Mouse (Mus musculus): ENCODE results near the gene Cyp4f14.

Gene Cyp4f14

DNA sequence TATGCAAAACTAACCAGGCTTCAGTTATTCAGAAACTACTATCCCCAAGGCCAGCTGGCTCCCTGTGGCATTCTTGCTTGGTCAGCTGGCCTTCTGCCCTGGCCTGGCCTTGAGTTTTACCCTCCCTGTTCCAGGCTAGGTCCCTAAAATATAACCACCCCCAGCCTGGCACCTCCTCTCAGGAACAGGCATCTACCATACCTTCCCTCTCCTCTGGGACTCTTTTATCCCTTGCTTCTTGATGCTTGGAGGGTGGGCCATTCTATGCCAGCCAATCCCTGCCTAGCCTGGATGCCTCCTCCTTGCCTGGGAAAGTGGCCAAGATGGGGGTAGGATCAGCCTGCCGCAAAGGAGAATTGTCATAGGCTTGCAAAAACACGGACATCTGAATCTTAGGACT, at the start of gene Cyp4f14:
TSS of gene Cyp4f14 (minus strand) at position 212 of the 400 bp plus-strand sequence.
- no peak for DNase-seq

DNA sequence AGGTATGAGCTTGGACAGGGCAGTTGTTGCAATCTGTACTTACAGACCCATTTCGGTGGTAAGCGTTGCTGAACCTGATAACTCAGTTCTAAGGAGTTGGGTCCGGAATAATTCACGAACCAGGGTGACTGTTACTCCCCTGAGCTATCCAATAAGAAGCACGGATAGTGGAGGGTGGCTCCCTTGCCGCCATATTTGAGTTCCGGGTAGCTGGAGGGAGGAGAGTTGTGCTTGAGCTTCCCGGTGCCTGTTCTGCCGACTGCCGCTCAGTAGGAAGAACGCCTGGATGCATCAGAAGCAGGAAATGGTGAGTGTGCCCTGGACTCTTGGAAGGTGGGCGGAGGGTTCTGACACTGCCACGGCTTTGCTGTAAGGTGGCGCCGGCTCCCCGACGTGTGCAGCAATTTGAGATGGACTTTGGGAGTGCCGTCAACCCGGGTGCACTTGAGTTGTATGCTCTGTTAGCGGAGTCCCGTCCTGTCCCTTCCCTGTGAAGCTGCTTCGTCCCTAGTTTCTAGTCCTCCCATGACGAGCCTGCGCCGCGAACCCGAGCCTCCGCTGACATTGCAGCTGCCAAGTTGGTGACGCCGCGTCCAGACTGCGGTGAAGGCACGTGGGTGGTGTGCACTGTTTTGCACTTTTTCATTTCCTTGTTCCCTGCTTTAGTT, 48.6 kb upstream of the Cyp4f14 start, which contains the start of gene Zfp472:
TSS of gene Zfp472 (plus strand) at position 192 of the 668 bp plus-strand sequence.
- DNase-seq, result peak; percentile 96

DNA sequence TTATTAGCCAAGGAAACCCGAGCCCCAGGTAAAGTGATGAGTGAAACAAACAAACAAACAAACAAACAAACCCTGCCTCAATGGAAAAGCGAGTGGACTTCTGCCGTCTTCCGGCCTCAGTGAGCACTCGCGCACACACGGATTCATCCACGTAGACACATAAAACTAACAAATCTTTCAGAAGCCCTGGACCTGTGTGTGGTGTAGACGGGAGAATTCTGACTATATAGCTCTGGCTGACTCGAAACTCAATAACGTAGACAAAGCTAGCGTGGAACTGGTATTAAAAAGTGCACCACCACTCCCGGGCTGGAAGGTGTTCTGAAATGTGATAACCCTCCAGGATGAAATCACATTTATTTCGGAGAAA, 48.1 kb upstream of the Cyp4f14 start:
- no peak for DNase-seq

DNA sequence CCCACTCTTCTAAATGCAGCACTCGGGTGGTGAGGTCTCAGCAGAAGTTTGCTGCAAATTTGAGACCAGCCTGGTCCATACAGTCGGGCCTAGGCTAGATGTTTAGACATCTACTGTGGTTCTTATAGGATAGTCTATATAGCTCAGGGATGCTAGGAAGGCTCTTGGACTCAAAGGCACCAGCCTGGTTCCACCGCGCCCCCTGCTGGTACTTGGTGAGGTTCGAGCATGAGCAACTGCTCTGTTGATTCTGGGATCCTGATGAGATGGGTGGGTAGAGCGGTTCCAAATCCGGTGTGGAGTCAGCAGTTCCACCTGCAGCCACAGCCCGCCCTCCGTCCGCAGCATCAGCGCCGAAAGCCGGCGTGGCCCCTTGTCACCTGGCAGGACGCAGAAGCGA, 34.3 kb upstream of the Cyp4f14 start:
- DNase-seq, result peak; percentile 80

DNA sequence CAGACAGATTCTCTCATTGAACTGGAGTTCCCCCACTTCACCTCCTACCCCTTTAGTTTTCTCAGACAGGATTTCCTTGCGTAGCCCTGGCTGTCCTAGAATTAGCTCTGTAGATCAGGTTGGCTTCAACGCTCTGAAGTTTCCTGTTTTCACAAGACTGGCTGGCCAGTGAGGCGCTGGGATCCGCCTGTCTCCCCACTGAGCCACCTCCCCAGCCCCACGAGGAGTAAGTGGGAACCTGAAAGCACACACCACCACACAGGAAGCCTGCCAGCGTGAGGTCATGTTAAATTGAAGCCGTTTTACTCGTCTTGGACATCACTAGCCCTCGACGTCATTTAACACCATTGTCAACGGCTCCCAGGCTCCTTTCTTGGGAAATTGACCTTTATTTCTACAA, 33.9 kb upstream of the Cyp4f14 start:
- no peak for DNase-seq

DNA sequence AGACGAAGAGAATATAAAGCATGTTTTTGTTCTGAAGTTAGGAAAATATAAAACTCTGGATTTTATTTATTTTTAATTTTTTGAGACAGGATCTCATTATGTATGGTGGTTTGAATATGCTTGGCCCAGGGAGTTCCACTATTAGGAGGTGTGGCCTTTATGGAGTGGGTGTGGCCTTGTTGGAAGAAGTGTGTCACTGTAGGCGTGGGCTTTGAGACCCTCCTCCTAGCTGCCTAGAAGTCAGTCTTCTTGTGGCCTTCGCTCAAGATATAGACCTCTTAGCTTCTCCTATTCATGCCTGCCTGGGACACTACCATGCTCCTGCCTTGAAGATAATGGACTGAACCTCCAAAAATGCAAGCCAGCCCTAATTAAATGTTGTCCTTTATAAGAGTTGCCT, 33.0 kb upstream of the Cyp4f14 start:
- no peak for DNase-seq

DNA sequence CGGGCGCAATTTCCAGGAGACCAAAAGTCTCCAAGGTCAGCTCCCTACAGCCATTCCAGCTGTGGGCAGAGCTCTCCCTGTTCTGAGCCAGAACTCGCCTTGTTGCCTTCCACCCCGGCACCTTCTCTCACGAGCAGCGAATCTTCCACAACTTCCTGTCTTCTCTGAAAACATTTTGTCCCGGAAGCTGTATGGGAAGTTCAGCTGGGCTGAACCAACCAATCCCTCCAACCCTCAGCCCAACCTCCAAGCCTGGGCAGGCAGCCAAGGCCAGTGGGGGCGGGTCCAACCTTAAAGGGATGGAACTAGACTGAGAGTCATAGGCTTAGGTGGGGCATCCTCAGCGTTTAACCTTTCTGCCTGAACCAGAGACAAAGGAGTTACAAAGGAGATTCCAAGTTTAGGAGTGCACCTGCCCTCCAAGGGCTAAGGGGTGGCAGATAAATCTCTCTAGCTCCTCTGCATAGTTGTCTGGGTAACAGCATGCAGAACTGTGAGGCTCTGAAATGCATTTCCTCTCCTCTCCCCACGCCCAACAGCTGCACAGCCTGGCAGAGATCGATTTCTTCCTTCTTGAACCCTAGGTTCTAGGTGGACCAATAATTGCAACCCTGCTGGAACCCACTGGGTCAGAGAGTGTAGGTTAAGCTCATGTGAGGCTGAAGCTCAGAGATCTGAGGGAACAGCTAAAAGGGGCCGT, 30.2 kb upstream of the Cyp4f14 start, which contains the start of gene Cyp4f13:
TSS of gene Cyp4f13 (minus strand) at position 188 of the 700 bp plus-strand sequence.
- peak; percentile 93 for DNase-seq

DNA sequence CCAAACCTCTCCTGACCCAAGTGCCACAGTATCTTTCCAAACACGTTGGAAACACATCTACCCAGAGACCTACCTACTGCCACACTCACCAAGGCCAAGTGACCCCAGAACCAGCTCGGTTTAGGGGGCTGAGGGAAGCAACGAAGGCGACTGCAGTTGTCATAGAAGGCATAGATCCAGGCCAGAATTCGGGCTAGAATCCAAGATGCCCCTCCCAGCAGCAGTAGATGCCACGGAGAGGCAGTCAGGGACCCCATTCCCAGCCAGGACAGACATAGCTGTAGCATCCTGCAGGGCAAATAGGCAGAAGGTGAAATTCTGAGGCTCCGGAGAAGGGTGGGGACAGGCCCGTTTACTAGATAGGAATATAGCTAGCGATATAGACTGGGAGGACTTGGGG, 29.6 kb upstream of the Cyp4f14 start:
- DNase-seq, result no peak

DNA sequence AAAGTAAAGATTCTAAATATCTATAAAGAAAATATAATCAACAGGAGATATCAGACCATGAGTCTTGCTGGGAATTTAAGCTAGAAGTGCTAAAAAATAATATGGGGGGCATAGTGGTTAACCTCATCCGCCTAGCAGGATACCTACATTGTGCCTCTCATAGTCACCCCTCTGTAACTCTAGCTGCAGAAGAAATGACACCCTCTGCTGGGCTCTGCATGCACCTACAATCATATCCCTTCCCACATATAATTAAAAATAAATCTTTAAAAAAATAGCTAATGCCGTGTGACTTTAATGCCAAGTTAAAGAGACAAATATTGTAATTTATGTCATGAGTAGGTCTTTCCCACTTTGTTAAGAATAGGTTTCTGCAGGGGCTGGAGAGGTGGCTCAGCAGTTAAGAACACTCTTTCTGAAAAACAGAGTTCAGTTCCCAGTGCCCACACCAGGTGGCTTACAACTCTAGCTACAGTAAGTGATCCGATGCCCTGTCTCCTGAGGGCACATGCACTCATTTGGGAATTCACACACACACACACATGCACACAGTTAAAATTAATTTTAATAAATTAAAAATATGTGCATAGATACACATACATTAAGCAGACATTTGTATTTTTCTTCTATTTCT, 27.4 kb upstream of the Cyp4f14 start:
- DNase-seq, result no peak

DNA sequence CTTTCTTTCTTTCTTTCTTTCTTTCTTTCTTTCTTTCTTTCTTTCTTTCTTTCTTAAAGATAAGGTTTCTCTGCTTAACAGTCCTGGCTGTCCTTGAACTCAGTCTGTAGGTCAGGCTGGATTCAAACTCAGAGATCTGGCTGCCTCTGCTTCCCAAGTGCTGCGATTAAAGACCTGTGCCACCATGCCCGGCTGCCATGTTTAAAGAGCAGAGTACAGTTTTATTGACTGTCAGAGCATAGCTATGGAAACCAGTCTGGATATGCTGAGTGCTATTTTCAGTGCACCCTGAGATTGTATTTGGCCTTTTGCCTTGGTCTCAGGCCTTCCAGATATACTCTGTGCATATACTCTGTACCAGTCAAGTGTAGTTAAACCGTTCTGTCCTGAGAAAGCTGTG, 26.5 kb upstream of the Cyp4f14 start:
- no peak for DNase-seq

DNA sequence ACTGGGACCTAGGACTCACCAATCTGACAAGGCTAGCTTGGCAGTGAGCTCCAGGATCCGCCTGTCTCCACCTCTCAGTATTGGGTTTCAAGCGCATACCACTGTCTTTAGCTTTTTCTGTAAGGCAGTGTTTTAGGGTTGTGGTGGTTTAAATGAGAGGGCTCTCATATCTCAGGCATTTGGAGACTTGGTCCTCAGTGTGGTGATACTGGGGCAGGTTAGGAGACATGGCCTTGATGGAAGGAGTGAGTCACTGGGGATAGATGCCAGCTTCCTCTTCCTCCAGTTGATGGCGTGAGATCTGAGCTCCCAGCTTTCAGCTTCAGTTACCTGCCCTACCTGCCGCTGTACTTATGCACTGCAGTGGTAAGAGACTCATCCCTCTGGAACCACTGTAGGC, 22.7 kb upstream of the Cyp4f14 start:
- no peak for DNase-seq

DNA sequence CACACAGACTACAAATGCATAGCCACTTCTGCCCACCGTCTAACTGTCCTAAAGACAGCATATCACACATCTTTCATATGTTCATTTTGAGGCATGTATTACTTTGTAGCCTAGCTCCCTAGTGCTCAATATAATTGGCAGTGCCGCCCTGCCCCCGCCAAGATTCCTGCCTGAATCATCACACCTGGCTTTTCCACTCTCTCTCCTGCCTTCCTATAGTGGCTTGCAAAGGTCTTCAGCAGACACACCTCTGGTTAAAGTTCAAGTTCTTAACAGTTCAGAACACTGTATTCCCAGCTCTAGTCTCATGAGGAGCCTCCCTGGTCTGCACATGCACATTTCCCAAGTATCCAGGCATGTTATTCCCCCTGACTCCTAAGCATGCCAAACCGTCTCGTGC, 10.7 kb upstream of the Cyp4f14 start:
- DNase-seq, result no peak

DNA sequence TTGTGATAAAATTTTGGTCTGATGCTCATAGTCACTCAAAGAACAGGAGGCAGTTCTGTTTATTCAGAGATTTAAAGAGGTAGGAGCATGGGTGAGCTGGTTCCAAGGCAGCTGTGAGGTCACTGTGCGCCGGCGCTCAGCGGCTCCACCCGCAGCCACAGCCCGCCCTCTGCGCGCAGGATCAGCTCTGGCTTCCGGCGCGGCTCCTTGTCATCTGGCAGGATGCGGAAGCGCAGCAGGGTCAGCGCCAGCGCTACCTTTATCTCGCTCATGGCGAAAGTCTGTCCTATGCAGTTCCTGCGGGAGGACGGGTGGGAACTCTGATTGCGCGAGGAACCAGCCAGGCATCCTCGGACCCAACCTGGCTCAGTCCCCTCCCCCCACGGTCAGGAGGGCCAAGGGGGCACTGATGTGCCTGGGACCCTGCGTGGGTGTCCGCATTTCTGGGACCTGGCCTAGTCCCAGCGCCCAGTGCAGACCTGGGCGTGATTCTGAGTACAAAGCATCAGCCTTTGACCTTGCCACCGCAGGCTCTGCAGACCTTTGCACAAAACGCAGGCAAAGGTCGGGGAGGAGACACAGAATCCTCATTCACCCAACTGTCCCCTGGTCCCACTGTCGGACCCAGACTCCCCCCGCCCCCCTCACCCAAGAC, 7.6 kb upstream of the Cyp4f14 start:
- peak; percentile 88 for DNase-seq

DNA sequence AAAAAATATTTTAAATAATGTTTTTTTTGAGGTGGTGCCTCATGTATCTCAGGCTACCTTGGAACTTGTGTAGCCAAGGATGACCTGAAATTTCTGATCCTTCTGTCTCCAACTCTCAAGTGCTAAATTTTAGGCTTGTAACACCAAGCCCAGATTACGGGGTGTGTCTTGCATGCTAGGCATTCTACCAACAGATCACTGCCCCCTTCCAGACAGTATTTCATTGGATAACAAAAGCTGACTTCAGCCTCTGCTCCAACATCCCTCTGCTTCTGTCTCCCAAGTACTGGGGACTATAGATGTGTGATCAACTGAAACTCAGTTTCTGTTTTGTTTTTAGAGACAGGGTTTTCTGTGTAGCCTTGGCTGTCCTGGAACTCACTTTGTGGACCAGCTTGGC, 6.5 kb upstream of the Cyp4f14 start:
- no peak for DNase-seq

DNA sequence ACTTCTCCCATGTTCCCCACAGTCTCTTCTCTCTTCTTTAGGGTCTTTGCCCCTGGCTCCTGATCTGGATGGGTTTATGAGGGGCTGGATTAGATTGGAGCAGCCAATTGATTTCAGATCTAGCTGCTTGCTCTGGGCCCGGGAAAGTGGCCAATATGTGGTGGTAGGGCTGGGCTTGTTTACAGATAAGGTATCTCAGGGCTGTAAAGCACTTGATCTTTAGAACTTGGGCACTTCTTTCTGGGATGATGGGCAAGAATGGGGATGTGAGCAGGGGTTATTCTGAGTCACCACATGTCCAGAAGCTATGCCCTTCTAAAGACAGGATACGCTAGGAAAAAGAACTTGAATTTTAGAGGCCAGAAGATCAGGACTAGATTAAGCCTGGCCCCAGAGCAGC, 2.0 kb upstream of the Cyp4f14 start:
- no peak for DNase-seq

DNA sequence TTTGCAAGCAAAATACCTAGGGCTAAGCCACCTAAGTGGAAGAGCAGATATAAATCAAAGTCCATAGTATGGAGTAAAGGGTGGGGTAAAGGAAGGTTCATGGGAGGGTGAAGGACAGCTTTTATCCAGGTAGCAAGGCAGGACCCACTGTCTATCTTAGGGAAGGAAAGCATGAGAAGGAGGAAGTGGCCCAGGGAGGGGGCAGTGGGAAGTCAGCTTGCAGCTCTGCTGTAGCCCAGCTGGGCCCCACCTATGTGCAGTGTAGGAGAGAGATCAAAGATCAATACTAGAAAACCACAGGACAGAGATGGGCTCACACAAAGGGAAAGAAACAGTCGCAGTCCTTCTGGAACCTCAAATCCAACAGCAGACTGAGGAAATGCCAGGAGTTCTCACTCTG, 1.1 kb downstream of the Cyp4f14 start:
- DNase-seq, result no peak

DNA sequence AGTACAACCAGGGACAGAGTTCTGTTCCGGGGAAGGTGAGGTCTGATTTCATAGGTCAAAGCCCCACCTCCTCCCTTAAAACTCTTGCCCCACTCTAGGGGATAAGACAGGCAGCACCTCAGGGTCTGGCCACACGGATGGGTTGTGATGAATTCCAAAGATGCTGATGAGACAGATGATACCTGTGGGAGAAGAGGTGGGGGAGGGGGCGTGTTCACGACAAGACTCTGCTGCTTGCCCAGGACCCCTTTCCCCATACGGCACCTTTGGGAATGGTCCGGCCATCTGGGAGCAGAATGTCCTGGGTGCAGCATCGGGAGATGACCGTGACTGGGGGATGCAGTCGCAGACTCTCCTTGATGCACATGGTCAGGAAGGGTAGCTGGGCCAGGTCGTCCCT, 11.0 kb downstream of the Cyp4f14 start:
- no peak for DNase-seq

DNA sequence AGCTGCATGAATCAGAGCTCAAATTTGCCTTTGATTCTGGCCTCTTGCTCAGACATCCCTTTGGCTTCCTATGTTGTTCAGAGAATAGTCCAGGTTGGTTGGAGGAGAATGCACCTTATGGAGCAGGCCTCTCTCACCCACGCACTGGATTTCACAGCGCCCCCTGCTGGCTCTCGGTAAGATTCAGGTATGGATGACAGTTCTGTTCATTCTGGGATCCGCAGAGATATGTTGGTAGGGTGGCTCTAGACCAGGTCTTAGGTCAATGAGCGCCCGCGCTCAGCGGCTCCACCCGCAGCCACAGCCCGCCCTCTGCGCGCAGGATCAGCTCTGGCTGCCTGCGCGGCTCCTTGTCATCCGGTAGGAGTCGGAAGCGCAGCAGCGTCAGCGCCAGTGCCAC, 11.9 kb downstream of the Cyp4f14 start:
- DNase-seq, result peak; percentile 65

DNA sequence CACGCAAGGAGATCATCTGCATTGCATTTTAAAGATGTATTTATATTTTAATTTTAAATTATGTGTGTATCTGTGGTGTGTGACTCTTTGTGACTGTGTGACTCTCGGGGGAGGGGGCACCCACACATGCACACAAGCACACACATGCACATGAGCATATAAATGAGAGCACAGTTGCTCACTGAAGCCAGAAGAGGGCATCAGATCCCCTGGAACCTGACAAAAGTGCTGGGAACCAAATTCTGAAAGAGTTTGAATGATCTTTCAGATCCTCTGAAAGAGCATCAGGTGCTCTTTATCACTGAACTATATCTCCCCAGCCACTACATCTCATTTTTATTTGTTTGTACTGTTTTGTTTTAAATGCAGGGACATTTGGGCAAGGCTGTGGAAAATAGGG, 12.7 kb downstream of the Cyp4f14 start:
- peak; percentile 33 for DNase-seq

DNA sequence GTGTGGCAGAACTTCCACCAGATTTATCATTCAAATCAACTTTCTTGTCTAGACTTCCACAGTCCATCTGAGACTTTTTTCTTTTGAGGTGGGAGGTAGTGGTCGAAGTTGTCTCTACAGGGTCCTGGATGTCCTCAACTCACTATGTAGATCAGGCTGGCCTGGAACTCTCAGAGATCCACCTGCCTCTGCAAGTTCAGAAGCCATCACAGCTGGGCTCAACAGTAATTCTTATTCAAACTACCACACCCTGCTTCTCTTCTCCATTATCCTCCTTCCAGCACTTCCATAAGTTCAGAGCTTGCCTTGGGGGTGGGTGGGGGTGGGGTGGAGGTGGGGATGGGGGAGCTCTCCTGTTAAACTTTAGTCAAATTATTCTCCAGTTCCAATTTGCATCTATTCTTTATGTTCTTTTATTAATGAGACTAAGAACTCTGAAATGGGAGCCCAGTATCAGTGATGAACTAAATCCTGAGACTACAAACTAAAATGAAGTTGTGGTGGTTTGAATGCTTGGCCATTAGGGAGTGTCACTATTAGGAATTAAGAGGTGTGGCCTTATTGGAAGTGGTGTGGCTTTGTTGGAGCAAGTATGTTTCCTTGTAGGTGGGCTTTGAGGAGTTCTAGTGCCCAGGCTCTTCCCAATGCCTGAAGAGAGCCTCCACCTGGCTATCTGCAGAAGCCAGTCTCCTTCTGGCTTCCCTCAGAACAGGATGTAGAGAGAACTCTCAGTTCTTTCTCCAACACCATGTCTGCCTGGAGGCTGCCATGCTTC, 15.2 kb downstream of the Cyp4f14 start:
- DNase-seq, result no peak

DNA sequence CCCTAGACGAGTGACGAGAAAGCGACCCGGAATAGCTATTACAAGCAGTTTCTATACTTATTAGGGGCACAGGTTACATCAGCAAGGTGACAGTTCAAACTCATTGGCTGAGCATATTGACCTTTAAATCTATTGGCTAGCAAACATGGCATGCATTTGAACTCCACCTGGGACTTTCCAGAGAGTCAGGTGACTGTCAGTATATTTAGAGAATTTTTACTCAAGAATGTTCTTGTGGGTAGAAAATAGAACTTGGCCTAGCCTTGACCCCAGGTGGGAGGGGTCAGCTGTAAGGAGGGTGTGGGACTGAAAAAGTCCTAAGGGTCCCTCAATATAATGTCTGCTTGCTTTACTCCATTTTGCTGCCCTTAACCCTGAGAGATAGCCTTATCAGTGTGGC, 21.7 kb downstream of the Cyp4f14 start:
- DNase-seq, result no peak

DNA sequence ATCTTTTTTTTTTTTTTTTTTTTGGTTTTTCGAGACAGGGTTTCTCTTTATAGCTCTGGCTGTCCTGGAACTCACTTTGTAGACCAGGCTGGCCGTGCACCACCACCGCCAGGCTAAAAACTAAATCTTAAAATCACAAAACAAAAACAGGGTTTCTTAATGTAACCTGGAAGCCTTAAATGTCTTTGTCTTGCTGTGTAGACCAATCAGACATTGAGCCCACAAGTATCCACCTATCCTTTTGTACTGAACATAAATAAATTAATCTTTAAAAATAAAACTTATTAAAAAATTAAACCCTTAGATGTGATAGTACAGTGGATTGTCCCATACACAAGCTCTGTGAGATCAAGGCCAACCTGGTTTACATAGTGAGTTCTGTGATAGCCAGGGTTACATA, 23.2 kb downstream of the Cyp4f14 start:
- DNase-seq, result no peak
